Mouse (Mus musculus) G1E (cell line): ENCODE measurements around the gene Morc1.

ENCODE experiments used
- CTCF ChIP-seq: IDR thresholded peaks from 2 replicates; pipeline ENCODE4 v1.5.1; 2012; ENCODE audit warnings: low read depth, low read length, inconsistent platforms, mixed read lengths
- TAL1 ChIP-seq: conservative IDR thresholded peaks from 2 replicates; pipeline ENCODE4 v1.6.1; 2012; ENCODE audit warnings: low read depth, low read length, inconsistent platforms, mixed read lengths

GRCm38 (mm10) chr16:48675607-48676006, 244.6 kb downstream of the Morc1 start:
- no peak for TF ChIP-seq CTCF
- no peak for TF ChIP-seq TAL1
